Mouse (Mus musculus) liver, postnatal 0 days (tissue): ENCODE results near the gene Mlec.

ENCODE experiments used
- CTCF ChIP-seq: sonication (generic); IDR thresholded peaks from 2 replicates; pipeline ENCODE4 v1.5.1; 2016; ENCODE audit warnings: antibody characterized with exemption, low read depth
- EP300 ChIP-seq: IDR thresholded peaks from 2 replicates; pipeline ENCODE4 v1.6.1; 2016; ENCODE audit warnings: antibody characterized with exemption, low read depth, mild to moderate bottlenecking

- TF ChIP-seq CTCF (no peak), EP300 (no peak)
Observed at GRCm38 (mm10) chr5:115168641-115169415, 10.8 kb upstream of the Mlec start.
